Mouse (Mus musculus): ENCODE measurements around the gene Klra17. TPM values are rescaled to one million over a fixed set of nuclear protein-coding genes. Genes with fewer than 3 reads are reported as not detected.
"Not testable (repeated sequence)": the region's sequence is repeated elsewhere in the genome, so short reads cannot be mapped to it uniquely, and the experiment has no call there.

Klra17 gene
- not detected for total RNA-seq (2021)
- long read RNA-seq, experiment 1, result 0 reads
- long read RNA-seq, experiment 2, result 0 reads

DNA sequence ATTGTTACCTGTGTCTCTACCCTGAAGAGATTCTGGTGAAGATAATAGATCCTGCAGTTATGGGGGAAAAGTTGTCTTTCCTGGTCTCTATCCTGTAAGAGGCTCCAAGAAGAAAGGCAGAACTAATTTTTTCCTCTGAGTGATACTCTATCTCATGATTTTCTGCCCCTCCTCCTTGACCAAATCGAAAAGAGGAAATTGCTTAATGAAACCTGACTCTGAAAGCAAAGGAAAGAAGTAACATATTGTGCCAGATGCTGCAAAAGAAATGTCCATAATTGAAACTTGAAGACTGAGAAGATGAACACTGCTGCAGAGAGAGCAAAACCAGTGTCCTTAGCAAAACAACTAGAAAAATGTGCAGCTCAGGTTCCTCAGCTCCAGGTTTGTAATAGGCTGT is at the start of gene Klra17:
Klra17 (minus strand) TSS at position 124 of the 400 bp plus-strand sequence.
- no peak for DNase-seq (ENCODE audit: low spot score in 2 of 2)

DNA sequence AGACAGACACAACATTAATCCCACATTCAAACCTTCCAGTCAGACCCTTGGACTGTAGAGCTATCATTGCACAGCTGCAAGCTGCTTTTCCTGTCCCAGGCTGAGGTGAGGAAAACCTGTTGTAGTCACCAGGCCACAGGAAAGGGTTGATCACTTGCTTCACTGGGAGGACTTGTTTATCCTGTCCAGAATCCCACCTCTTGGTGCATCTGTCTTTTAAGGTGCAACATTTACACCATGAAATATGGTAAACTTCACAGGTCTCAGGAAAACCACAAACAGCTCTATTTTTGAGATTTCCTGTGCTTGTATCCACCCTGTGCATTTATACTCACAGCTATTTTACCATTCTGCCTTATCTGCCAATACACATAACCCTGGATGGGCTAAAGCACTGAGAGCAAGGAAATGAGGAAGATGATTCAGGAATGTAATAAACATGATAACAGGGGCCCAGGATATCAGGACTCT is 41.0 kb upstream of the Klra17 start, which contains the start of gene Klra5:
Klra5 (minus strand) TSS at position 175 of the 471 bp plus-strand sequence.
- DNase-seq (ENCODE audit: low spot score in 2 of 2), result not testable (repeated sequence)

GRCm38 (mm10) chr6:129916996-129917395 is 40.5 kb upstream of the Klra17 start:
- no peak for DNase-seq (ENCODE audit: low spot score in 2 of 2)

DNA sequence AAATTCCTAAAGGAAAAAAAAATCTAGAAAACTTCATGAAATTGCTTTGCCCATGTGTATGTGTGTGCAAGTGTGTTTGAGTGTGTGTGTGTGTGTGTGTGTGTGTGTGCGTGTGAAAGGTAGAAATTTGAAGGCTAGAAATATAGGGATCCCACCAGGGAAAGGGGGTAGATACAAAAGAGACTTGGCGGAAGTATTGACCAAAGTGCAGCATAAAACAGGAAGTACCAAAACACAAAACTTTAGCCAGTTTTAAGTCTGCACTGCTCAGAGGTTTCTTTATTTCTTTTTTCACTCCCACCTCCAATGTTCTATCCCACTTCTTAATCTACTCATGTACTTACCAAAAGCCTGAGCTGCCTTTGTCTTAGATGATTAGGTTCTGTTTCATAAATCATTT is 6.1 kb upstream of the Klra17 start:
- no peak for DNase-seq (ENCODE audit: low spot score in 2 of 2)

DNA sequence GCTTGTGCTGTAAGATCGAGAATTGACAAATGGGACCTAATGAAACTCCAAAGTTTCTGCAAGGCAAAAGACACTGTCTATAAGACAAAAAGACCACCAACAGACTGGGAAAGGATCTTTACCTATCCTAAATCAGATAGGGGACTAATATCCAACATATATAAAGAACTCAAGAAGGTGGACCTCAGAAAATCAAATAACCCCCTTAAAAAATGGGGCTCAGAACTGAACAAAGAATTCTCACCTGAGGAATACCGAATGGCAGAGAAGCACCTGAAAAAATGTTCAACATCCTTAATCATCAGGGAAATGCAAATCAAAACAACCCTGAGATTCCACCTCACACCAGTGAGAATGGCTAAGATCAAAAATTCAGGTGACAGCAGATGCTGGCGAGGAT is 14.1 kb downstream of the Klra17 start, which contains the start of gene Gm17631:
Gm17631 (plus strand) TSS at position 301 of the 400 bp plus-strand sequence.
- not testable (repeated sequence) for DNase-seq (ENCODE audit: low spot score in 2 of 2)

GRCm38 (mm10) chr6:129825559-129825958 is 50.9 kb downstream of the Klra17 start:
- no peak for DNase-seq (ENCODE audit: low spot score in 2 of 2)

DNA sequence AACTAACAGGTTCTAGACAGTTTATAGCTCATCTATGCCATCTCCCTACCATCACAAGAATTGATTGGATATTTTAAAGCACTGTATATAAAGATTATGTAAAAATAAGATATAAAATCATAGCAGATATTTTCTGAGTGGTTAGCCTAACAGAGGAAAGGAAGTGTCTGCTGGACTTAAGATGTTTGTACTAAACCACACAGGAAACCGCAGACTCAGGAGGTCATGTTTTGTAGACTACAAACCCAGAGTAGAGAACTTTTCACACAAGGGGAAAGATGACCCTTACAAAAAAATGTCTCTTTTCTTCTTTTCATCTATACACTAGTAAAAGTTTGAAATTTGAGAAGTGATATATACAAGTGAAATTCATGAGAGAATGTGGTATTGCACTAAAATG is 52.5 kb downstream of the Klra17 start:
- no peak for DNase-seq (ENCODE audit: low spot score in 2 of 2)

- DNase-seq (ENCODE audit: low spot score in 2 of 2), result no peak
These were observed 58.7 kb downstream of the Klra17 start for GRCm38 (mm10) chr6:129817731-129818130.

DNA sequence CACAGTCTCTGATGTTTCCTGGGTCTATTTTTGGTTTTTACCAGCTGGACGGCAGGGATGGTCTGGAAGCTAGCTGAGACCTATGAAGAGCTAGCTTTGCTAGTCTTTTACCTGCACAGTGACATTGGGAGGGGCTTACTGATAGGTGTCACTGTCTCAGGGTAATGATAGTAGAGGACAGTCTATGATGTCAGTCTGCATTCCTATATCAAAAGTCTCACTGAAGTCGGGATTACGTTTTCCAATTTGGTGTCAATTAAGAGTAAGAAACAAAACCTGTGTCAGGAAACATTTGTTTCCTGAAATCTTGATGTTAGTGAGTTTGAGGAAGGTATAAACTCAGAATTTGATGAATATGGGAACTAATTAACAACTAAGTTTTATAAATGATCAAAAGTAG is 92.3 kb downstream of the Klra17 start, which contains the start of gene Gm156:
Gm156 (minus strand) TSS at position 101 of the 400 bp plus-strand sequence.
- DNase-seq (ENCODE audit: low spot score in 2 of 2), result not testable (repeated sequence)

Other genes starting within 250 kb of the Klra17 start
- gene Klrc3, start 233.3 kb downstream of the Klra17 start, total RNA-seq (2021), result not detected
- not detected for gene Klrc2, start 216.0 kb downstream of the Klra17 start, total RNA-seq (2021)
- not detected for gene Klrc1, start 197.7 kb downstream of the Klra17 start, total RNA-seq (2021)
- gene Klri1, start 159.5 kb downstream of the Klra17 start, total RNA-seq (2021), result not detected
- not detected for gene Klri2, start 136.2 kb downstream of the Klra17 start, total RNA-seq (2021)
- gene Gm156, start 92.4 kb downstream of the Klra17 start, total RNA-seq (2021), result not detected
- gene Gm17631, start 14.0 kb downstream of the Klra17 start, total RNA-seq (2021), result not detected
- gene Klra5, start 41.0 kb upstream of the Klra17 start, total RNA-seq (2021), result not detected
- not detected for gene Klra6, start 150.3 kb upstream of the Klra17 start, total RNA-seq (2021)
- not detected for gene Klra4, start 190.6 kb upstream of the Klra17 start, total RNA-seq (2021)

Data from gastrocnemius, postnatal 4 days (tissue).